Mouse (Mus musculus) left cerebral cortex, postnatal 25 days (tissue): ENCODE results near the gene Nr3c2. TPM values are rescaled to one million over a fixed set of nuclear protein-coding genes. Genes with fewer than 3 reads are reported as not detected.

ENCODE experiments used
- DNase-seq, 2 experiments: peaks; one replicate each; pipeline ENCODE4 v3.0.0; 2022; ENCODE audit warnings: low spot score in 2 of 2, mixed read lengths in 1 of 2
- intact Hi-C: fragments of 180-260 bp; cut with DNase I; formaldehyde crosslinking; loops from one replicate; pipeline ENCODE4 v1.15.1; 2025
- total RNA-seq, 2 experiments: library from RNA; stranded (reverse); gene quantifications; 2 replicates each; pipeline ENCODE4 v1.2.3; 2021

Nr3c2 gene
- total RNA-seq, 2 experiments from 2014 or later, result 22.0 to 29.5 TPM

DNA sequence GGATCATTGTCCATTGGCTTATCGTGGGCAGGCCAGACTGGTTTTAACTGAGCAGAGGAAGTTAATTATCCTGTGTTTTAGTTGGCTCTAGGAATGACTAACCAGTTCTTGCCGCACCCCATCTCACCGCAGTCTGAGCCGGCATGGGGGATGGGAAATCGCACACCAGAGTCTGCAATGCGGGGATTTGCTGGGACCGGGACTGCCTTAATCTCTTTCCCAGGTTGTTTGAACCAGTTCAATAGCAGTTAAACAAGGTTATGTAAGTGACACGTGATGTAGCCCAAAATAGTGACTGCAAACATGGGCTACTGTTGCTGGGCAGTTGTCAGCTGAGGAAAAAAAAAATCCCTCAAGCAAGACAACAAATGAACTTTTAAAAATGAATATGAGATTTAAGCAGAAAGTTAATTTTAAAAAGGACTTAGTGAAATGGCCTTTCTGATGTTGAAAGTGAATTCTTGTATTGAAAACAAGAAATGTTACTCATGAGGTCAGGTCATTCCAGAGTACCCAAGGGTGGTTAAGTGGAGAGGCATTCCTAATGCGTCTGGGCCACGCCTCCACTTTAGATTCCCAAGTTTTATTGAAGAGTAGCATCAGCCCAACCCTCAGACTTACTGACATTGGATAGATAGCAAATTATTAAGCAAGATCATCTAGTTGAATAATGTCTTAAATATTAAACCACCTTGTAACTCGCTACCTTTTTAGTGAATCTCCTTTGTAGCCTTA, 233.8 kb downstream of the Nr3c2 start:
- peak; percentile 18 to 43 for DNase-seq

DNA sequence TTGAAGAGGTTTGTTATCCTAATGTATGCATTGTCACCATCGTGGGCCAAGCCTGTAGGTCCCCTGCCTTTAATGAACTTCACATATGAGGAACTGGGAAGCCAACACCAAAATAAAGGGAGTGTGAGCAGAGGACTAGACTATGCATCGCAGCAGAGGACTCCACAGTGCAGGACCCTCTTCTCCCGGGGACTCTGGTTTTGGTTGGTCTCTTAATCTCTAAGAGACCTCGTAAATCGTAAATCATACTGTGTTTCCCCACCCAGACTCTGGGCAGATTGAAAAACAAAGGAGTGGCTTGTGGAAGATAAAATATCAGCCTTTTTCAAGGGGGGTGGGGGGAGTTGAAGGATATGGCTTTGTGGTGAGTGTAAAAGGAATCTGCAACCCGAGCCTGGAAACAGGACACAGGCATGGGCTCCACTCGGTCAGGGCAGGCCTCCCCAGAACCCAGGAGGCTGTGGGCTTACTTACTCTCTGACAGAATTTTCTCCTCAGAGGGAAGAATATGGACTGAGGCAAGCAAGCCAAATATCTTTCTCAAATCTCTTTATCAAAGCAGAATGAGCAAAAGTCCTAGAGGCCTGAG, 234.6 kb downstream of the Nr3c2 start:
- intact Hi-C loops, result loop anchor here (5.0 kb wide), 1 partner anchor 232 kb away; no protein-coding TSS in a partner anchor
- no peak for DNase-seq

More for the DNA sequence above, 233.8 kb downstream of the Nr3c2 start:
- intact Hi-C loops, result loop anchor here (5.0 kb wide), 1 partner anchor 231 kb away; no protein-coding TSS in a partner anchor

DNA sequence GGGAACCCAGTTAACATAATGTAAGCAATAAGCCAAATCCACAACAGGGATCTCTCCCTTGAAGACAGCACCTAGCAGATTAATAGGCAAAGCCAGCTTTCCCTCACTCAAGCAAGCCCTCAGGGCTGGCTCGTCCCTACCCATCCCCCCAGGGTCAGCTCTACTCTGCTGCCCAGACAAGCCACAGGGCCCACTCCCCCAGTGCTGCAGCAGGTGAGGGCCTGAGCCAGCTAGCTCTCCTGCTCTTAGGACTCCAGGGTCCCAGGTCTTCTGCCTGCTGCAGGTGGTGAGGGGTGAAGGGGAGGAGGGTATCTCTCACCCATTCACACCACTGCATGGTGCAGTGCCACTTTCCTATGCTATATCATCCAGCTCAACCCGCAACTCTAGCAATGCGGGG, 246.0 kb downstream of the Nr3c2 start:
- intact Hi-C loops, result no loop called here
- DNase-seq, result no peak

DNA sequence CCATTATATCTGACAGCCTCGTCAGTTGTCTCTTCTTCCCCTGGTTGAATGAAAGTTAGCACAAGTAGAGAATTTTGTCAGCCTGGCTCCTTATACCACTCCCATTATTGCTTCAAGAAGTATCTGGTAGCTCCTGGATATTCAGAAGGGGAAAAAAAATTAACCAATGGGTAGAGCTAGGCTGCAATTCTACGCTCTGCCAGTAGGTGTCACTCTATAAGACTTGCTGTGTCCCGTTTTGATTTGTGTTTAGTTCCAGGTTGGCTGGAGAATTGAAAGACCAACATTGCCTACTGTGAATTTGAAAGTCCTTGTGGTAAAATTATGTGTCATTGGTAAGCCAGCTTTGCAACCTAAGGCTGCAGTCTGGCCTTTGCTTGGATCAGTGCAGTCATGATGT, 255.3 kb downstream of the Nr3c2 start:
- no peak for DNase-seq
- intact Hi-C loops, result no loop called here

DNA sequence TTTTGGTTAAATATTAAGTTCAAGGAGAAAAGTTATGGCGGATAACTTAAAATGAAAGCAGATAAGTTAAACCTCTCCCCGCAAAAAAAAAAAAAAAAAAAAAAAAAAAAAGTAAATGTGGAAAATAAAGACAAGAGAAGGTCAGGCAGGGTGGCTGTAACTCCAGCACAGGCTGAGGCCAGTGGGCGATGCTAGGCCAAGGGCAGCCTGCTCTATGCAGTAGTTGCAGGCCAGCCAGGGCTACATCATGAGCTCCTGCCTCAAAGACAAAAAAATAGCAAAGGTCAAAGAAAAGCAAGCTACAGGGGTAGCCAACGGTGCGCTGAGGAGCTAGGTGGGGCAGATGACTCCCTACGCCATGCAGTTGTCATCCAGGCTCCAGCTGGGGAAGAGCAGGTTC, 270.1 kb downstream of the Nr3c2 start:
- DNase-seq, result no peak
- intact Hi-C loops, result no loop called here

DNA sequence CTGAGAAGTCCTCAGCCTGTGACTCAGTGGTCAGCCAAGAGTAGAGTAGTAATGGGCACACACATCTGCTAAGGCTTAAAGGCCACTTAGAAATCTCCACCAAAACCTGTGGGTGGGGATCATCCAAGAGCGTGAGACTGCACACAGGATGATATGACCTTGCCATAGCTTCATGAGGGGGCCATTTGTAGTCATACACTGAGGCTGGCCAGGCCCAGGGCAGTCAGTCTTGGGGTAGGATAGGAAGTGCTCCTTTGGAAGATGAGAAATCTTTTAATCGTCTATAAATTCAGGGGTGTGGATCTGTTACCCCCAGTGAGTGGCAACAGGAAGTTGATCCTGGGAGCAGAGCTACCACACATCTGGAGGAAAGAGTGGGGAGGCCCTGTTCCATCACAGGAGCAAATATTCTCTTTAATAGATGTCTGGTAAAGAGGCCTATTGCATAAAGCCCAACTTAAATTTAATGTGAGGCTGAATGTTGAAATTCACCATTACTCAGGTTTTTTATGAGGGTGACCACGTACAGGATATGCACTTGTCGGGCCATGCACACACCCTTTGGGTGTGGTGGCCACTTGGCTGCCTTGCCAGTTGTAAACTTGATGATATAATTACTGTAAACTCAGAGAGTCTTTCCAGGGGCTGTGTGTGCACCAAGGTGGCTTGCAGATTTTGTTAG, 270.7 kb downstream of the Nr3c2 start:
- no peak for DNase-seq
- intact Hi-C loops, result loop anchor here (5.0 kb wide), 1 partner anchor 203 kb away; no protein-coding TSS in a partner anchor

DNA sequence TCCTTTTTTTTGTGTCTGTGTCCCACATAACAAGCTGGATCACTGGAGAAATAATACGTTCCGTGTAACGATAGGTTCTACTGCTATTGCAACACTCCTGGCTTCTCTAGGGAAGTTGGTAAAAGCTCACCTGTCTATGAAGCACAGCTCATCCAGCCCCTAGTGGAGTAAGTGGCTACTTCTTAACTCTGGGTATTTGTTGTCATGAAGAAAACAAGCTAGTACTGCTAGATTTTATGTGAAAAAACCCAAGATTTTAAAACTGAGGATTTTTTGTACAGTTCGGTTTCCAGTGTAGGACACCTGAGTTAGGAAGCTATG, 271.2 kb downstream of the Nr3c2 start:
- intact Hi-C loops, result loop anchor here (5.0 kb wide), 1 partner anchor 203 kb away; no protein-coding TSS in a partner anchor
- no peak for DNase-seq

DNA sequence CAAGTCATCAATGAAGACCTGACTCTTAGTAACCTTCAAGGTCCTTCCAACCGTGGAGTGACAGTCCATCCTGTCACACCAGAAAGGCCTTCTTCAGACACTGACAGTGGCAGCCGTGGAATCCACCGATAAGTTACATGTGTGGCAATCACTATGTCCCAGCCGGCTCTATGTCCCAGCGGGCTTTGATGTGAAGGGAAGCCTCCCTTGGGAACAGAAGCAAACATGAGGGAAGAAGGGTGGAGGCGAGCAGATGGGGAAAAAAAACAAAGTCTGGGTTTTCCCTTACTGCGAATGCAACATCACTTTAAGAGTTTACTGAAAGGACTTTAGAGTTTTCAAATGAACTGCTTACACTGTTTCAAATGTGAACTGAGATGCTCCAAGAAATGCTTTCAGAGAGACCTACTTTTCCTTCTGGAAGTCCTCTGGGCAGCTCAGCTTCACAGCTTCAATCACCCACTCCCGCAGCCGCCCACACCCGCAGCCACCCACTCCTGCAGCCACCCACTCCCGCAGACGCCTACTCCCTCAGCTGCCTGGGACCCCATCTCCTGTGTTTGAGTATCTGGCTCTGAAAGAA, 273.9 kb downstream of the Nr3c2 start:
- peak in 1 of 2 experiments; percentile 15 for DNase-seq
- intact Hi-C loops, result loop anchor here (5.0 kb wide), 1 partner anchor 206 kb away; no protein-coding TSS in a partner anchor

DNA sequence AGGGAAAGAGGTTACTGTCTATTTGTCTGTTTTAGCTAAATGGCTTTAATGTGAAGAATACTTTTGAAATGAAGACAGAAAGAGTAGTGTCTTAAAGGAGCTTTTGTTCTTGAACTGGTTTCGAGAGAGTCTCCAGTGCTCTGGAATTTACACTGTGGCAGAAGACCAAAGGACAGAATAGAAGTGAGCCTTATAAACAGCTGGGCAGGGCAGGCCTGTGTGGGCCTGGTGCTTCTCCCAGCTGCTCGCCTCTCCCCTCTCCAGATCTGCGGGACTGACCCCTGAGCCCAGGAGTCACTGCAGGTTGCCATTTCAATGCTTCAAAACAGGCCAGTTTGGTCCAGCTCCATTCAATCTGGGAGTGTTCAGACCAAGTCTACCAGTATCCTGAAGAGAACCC, 274.5 kb downstream of the Nr3c2 start:
- no peak for DNase-seq
- intact Hi-C loops, result loop anchor here (5.0 kb wide), 1 partner anchor 206 kb away; no protein-coding TSS in a partner anchor

DNA sequence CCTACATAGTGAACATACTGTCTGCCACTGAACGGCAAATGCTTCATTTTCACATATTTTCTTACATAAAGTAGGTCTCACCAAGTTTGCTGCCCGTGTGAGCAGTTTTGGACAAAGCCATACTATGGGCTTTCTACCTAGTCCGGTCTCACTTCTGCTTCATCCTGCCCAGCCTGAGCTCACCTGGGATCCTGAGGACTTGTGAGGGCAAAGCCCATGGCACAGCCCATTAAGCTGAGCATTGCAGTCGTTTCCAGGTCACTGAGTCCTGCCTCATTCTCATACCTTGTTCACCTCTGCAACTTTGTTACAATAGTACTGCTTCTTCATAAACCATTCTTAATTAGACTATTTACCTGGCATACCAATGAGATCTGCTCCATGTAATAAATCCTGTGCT, 276.2 kb downstream of the Nr3c2 start:
- intact Hi-C loops, result no loop called here
- no peak for DNase-seq

DNA sequence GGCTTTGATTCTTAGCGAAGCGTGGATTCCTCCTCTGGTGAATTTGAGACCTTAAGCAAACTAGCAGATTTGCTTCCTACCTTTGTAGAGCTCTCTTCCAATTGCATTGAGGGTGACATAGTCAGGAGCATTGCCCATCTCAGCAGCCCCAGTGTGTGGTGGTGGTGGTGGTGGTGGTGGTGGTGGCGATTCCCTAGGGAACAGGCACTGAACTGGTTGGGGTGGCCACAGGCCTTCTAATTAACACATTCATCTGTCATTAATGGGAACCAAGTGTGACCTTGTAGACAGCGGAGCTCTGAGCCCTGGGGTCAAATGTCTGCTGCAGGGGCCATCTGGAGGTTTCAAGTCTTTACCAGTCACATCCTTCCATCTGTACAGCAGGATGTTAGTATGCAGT, 277.1 kb downstream of the Nr3c2 start:
- no peak for DNase-seq
- intact Hi-C loops, result no loop called here

DNA sequence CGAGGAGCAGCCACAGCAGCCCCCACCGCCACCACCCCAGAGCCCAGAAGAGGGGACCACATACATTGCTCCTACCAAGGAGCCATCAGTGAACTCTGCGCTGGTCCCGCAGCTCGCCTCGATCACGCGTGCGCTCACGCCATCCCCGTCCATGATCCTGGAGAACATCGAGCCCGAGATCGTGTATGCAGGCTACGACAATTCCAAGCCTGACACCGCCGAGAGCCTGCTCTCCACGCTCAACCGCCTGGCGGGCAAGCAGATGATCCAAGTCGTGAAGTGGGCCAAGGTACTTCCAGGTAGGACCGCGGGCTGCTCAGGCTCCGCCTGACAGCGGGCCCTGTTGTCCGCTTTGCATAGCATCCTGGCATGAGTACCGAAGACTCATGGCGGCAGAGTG, 286.6 kb downstream of the Nr3c2 start:
- intact Hi-C loops, result no loop called here
- DNase-seq, result no peak

DNA sequence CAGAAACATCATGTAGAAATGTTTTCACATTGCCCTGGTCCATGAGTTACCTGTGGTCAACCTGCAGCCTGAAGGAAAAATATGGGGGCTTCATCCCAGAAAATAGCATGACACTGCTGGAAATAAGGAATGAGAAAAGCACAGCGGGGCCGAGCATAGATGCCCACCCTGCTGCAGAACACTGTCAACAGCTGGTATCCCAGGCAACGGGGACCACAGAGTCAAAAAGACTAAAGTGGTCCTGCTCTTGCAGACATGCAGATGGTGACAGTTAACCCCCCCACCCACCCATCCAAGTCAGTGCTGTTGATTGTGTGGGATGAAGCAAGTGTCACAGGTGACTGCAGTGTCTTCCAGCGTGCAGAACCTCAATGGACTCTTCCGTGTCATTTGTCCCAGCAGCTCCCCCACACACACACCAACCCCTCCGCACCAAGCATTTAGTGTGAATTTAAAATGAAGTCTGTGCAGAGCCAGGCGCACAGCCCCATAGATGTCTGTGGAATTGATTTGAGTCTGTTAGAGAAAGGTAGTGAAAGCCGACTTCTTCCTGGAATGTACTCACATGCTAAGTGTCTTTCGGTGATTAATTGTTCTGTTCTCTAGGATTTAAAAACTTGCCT, 287.8 kb downstream of the Nr3c2 start:
- intact Hi-C loops, result no loop called here
- peak in 1 of 2 experiments; percentile 9 for DNase-seq

DNA sequence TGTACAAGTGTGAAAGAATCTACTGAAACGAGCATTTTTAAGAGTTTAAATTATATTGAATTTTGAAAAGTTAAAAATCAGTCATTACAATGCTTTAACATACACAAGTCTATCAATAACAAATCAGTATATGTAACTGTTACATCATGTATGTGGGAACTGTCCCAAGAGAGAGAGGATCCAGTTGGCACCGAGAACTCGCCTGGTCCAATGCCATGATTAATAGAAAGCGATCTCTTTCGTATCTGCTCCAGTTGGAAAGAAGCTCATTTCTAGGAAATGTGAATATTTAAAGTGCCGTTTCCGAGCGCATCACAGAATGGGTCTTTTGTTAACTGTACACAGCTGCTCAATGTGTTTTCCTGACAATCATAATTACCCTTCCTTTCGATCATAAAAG, 288.5 kb downstream of the Nr3c2 start:
- intact Hi-C loops, result no loop called here
- no peak for DNase-seq

DNA sequence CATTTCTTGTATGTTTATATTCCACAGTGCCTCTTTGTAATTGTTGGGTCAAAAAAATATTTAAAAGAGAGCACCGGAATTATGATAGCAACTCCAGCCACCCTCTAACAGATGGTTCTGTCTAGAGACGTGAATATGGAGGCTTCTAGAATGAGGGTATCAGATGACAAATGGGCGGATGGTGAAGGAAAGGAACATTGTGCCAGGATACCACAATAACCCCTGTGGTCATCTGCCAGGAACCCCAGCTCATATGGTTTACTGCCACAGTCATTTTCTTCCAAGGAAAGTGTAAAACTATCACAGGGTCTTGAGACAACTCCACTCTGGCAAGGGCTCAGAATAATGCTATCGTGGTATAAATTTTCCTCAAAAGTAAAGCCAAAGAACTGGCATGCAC, 289.1 kb downstream of the Nr3c2 start:
- no peak for DNase-seq
- intact Hi-C loops, result no loop called here

DNA sequence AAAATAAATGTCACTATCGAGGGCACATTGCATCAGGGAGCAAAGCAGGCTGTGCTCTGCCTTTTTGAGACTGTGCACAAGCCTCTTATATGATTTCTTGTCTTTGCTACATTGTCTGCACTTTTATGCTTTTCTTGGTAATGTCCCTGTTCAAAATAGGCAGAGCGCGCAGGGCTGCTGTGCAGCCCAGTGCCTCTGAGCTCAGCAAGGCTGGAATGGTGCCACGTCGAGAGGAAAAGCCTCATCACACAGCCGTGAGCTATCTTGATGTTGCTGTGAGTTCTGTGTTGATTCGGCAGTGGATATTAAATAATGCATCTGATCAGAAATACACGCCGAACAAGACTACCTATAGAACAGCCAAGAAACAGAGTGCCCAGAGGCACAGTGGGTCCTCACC, 290.1 kb downstream of the Nr3c2 start:
- peak; percentile 30 to 58 for DNase-seq
- intact Hi-C loops, result no loop called here

DNA sequence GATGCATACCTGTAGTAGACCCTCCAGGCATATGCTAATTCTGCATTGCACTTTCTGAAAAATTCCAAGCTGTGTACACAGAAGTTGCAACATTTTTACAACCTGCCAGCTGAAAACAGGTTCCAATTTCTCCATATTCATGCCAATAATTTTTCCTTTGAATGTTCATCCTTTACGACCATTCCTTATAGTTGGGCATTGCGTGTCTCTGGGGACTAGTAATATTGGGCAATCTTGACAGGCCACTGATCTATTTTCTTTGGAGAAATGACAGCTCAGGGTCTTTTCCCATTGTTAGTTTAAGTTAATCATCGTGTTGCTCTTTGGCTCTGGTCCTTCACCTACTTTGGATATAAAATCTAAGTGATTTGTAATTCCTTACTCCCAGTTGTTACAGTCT, 291.2 kb downstream of the Nr3c2 start:
- intact Hi-C loops, result no loop called here
- no peak for DNase-seq

DNA sequence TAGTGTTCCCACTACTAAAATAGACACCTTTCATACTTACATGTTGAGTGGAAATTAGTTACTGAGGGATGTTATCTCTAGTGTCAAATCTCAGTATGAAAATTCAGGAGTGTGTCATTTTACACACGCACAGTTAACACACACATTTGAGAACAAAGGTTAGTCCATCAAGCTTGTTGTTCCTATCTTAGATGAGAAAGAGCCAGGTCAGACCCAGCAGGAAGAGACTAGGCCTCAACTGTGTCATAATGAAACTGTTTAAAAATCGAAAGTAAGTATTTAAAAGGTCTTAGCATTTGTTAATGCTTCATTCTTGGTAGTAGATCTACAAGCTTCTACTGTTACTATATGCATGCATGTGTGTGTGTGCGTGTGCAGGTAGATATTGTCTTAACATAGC, 310.1 kb downstream of the Nr3c2 start:
- DNase-seq, result no peak
- intact Hi-C loops, result no loop called here

DNA sequence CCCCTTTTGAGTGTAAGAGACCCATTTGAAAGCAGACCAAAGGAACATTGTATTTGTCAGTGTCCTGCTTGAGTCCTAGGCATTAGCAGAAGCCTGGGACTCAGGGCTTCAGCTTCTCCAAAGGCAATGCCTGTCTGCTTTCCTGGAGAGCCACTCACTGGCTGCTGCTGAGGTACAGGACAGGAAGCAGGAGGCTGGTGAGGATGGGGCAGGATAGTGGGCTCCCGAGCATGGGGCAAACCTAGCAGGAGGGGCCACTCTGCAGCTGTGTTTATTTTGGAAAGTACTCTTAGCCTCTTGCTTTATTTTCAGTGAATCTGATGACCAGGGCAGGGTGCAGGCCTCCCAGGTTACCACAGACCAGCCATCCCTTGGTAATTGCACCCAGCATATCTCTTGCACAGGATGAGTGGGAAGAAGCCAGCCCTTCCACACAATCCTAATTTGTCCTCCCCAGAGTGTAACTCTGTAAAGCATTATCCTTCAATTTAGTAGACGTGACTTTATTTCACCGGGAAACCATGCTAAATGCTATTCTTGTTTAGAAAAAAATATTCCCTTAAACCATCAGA, 314.7 kb downstream of the Nr3c2 start:
- intact Hi-C loops, result no loop called here
- DNase-seq, result no peak

DNA sequence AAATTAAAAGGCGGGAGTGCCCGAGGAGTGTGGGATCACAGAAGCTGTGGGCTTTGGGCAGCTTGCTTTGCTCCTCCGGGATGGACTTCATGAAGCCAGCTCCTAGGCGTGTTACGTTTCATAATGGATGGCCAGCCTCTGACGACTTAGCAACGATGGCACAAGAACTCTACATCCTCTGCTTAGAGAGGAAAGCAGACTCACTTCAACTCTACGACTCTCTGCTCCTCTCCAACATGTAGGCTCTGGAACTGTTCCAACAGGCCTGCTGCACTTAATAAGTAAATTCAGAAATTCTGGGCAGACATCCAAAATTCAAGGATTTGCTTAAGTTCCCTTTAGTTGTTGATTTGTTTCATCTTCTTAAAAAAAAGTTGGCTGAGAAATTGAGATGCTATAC, 315.4 kb downstream of the Nr3c2 start:
- intact Hi-C loops, result no loop called here
- DNase-seq, result no peak
